Mouse (Mus musculus): ENCODE data around the gene Ddah1. TPM values are rescaled to one million over a fixed set of nuclear protein-coding genes. Genes with fewer than 3 reads are reported as not detected.

Gene Ddah1
- polyA plus RNA-seq, 1 experiment from 2014 or later = 45.1 TPM

DNA sequence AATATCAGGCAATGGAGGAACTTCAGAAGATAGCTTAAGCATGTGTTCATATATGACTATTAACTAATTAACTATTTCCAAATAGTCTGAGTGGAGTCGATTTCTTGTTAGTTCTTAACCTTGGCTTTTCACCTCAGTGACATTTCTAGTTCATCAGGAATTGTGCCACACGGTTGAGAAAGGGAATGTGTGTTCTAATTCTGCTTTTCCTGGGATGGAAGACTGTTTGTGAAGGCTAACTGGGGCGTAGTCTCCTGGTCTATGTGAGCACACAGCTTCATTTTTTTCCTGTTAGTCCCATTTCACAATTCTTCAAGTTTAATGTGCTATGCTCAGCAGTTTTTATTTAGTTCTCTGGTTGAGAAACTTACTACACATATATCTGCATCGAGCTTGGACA is 65.2 kb downstream of the Ddah1 start:
- Histone ChIP-seq H3K27ac (ENCODE audit: low read depth) (no peak overlapping the region), H3K4me1 (ENCODE audit: insufficient read depth) (peaks cover 2% of the 10 kb centered on the region), H3K36me3 (replicated peaks; ENCODE audit: insufficient read depth, low read length) (no peaks in the 10 kb centered on the region), H3K4me3 (ENCODE audit: low read depth, low read length) (no peak overlapping the region), H3K9ac (replicated peaks) (no peak overlapping the region), H3K27me3 (ENCODE audit: insufficient read depth, low read length) (no peaks in the 10 kb centered on the region), H3K9me3 (ENCODE audit: low read length) (no peaks in the 10 kb centered on the region), H3K4me2 (ENCODE audit: low read depth, low read length) (no peak overlapping the region)
- TF ChIP-seq EP300 (IDR thresholded peaks at IDR 0.05; ENCODE audit: low read depth) (no peak), CTCF (IDR thresholded peaks at IDR 0.05; ENCODE audit: low read depth) (no peak)
- ATAC-seq (no peak), DNase-seq (no peak)
- 49% methylated on average over 4 of the region's 4 CpGs for WGBS (ENCODE audit: insufficient replicate concordance)

DNA sequence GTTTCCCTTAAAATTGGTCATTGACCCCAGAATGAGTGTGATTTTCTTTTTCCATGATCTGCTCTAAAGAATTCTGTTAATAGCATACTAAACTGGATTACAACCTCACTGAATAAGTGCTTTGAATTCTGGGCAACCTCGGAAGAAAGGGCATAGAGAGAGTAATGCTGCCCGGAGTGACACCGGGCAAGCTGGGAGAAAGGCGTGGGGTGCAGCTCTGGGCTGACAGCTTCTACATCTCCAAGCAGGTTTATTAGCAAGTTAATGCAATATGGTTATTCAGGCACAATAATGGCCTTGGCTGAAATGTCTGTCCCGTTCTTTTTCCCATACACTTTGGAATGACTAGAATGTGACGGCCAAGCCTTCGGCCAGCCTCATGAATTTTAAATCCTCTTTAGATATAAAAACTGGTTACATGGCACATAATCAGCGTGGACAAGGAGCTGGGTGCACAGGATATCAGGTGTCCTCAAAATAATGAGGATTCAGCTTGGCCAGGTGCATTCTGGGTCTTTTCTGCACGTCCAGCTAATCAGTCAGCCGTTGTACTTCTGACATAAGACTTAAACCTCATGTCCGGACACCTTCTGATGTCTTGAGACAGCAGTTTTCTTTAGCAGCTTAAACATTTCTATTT is 67.1 kb downstream of the Ddah1 start:
- Histone ChIP-seq H3K36me3 (replicated peaks; ENCODE audit: insufficient read depth, low read length) (no peaks in the 10 kb centered on the region), H3K4me1 (ENCODE audit: insufficient read depth) (no peaks in the 10 kb centered on the region), H3K4me3 (ENCODE audit: low read depth, low read length) (no peak overlapping the region), H3K27ac (ENCODE audit: low read depth) (no peak overlapping the region), H3K9ac (replicated peaks) (no peak overlapping the region), H3K27me3 (ENCODE audit: insufficient read depth, low read length) (no peaks in the 10 kb centered on the region), H3K4me2 (ENCODE audit: low read depth, low read length) (no peak overlapping the region), H3K9me3 (ENCODE audit: low read length) (no peaks in the 10 kb centered on the region)
- DNase-seq = no peak
- TF ChIP-seq CTCF (IDR thresholded peaks at IDR 0.05; ENCODE audit: low read depth) (no peak), EP300 (IDR thresholded peaks at IDR 0.05; ENCODE audit: low read depth) (no peak)
- ATAC-seq = no peak
- 79% methylated on average over 11 of the region's 11 CpGs for WGBS (ENCODE audit: insufficient replicate concordance)

DNA sequence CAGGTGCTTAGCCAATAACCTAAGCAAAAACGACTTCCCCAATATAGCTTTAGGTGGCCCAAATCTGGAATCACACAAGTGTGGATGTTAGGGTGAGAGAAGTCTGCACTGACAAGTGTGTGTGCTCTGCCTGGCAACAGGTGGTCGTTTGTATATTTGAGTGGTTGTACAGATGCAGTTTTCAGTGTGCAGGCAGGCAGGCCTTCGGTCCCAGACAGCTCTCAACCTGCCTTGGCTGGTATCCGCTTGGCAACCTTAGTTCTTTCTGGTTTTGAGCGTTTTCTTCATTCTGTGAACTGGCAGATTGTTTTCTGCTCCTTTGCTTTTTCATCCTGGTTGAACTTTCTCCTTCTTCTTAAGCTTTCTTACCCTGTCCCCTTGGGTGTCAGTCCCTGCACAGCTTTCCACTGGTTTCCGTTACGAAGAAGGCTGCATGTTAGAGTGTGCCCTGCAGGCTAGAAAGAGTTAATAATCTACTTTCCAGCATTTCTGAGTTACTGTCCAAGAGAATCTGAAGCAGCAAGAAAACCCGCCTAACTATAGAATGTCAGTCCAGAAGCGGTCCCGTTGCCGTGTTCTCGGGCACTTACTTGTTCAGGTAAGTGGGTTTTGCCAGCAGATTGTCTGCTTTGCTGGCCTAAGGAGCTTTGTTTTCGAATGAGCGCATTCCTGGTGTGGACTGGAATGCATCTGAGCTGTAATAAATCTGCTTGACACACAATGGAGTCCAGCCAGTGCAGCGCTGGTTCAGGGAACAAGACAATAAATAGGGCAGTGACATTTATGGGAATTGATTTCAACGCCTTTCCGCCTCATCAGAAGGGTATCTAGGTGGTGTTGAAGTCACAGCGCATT is 68.9 kb downstream of the Ddah1 start:
- Histone ChIP-seq H3K4me3 (ENCODE audit: low read depth, low read length) (no peak overlapping the region), H3K27ac (ENCODE audit: low read depth) (no peak overlapping the region), H3K4me2 (ENCODE audit: low read depth, low read length) (no peak overlapping the region), H3K36me3 (replicated peaks; ENCODE audit: insufficient read depth, low read length) (no peaks in the 10 kb centered on the region), H3K9ac (replicated peaks) (no peak overlapping the region), H3K9me3 (ENCODE audit: low read length) (no peaks in the 10 kb centered on the region), H3K27me3 (ENCODE audit: insufficient read depth, low read length) (no peaks in the 10 kb centered on the region), H3K4me1 (ENCODE audit: insufficient read depth) (no peaks in the 10 kb centered on the region)
- WGBS (ENCODE audit: insufficient replicate concordance) = 60% methylated on average over 18 of the region's 18 CpGs
- TF ChIP-seq CTCF (IDR thresholded peaks at IDR 0.05; ENCODE audit: low read depth) (no peak), EP300 (IDR thresholded peaks at IDR 0.05; ENCODE audit: low read depth) (no peak)
- ATAC-seq (no peak), DNase-seq (no peak)

DNA sequence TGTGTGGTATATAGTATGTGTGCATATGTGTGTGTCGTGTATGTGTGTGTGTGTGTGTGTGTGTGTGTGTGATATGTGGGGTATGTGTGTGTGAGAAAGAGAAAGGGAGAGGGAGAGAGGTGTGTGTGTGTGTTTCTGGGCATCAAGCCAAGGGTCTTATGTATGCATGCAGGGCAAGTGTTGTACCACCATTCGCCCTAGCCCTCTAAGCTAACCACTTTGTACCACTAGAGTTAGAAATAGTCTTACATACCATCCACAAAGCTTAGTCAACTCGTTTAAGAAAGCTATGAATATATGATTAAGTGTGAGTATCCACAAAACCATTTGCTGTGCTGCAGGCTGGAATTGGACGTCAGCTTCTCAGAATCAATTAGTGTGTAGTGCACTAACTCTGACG is 70.4 kb downstream of the Ddah1 start:
- H3K4me1 ChIP-seq (ENCODE audit: insufficient read depth) = 0 out of 2 replicates have a peak, but pooled peaks cover 3% of the 10 kb centered on the region
- no peaks in the 10 kb centered on the region for H3K27me3 ChIP-seq (ENCODE audit: insufficient read depth, low read length)
- no peaks in the 10 kb centered on the region for H3K9me3 ChIP-seq (ENCODE audit: low read length)
- H3K36me3 ChIP-seq (replicated peaks; ENCODE audit: insufficient read depth, low read length) = no peaks in the 10 kb centered on the region
- no peak overlapping the region for H3K4me2 ChIP-seq (ENCODE audit: low read depth, low read length)
- DNase-seq (no peak), ATAC-seq (no peak)
- no peak overlapping the region for H3K27ac ChIP-seq (ENCODE audit: low read depth)
- no peak overlapping the region for H3K4me3 ChIP-seq (ENCODE audit: low read depth, low read length)
- H3K9ac ChIP-seq (replicated peaks) = no peak overlapping the region
- 71% methylated on average over 5 of the region's 5 CpGs for WGBS (ENCODE audit: insufficient replicate concordance)
- TF ChIP-seq CTCF (IDR thresholded peaks at IDR 0.05; ENCODE audit: low read depth) = no peak
- TF ChIP-seq EP300 (IDR thresholded peaks at IDR 0.05; ENCODE audit: low read depth) = no peak

DNA sequence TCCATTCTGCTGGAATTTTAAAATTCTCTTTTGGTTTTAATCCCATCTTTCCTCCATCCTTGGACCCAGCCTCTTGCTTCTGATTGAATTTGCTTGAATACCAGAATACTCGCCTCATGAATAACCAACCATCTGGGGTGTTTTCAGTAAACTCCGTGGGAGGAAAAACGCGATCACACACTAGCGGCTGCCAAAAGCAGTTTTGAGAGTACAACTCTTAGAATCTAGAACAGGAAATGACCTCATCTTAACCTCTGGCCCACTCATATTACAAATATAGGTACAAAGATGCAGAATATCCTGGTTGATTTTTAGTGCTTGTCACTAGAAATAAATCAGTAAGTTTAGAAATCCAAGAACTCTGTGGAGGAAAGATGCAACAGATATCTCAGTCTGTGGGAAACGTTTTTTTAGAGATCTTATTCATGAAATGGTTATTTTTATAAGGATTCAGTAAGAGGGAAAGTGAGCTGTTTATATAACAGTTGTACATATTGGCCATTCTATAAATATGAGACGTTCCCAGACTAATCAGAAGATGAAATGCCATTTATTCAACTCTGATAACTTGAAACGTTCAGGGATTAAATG is 75.6 kb downstream of the Ddah1 start:
- Histone ChIP-seq H3K9ac (replicated peaks) (no peak overlapping the region), H3K36me3 (replicated peaks; ENCODE audit: insufficient read depth, low read length) (no peaks in the 10 kb centered on the region), H3K9me3 (ENCODE audit: low read length) (no peaks in the 10 kb centered on the region), H3K4me1 (ENCODE audit: insufficient read depth) (0 out of 2 replicates have a peak, but pooled peaks cover 3% of the 10 kb centered on the region), H3K27me3 (ENCODE audit: insufficient read depth, low read length) (no peaks in the 10 kb centered on the region), H3K4me3 (ENCODE audit: low read depth, low read length) (no peak overlapping the region), H3K27ac (ENCODE audit: low read depth) (no peak overlapping the region), H3K4me2 (ENCODE audit: low read depth, low read length) (no peak overlapping the region)
- no peak for ATAC-seq
- TF ChIP-seq EP300 (IDR thresholded peaks at IDR 0.05; ENCODE audit: low read depth) = no peak
- no peak for TF ChIP-seq CTCF (IDR thresholded peaks at IDR 0.05; ENCODE audit: low read depth)
- DNase-seq = no peak
- 36% methylated on average over 8 of the region's 8 CpGs for WGBS (ENCODE audit: insufficient replicate concordance)

DNA sequence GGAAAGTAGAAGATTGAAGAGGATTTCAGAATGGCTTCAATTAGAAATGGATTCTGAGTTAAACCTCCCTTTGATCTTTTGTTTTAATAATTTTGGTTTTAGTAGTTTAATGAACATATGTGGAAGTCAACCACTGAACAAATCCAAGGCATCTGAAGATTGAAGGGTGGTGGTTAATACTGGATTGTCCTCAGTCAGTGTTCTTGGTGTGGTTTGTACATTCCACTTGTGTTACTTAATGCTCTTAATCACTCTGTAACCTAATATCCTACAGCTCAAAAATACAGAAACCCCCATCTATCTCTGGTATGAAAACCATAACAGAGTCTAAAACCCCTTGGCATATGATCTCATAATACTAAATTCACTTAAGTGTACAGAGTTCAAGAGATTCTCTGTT is 79.8 kb downstream of the Ddah1 start:
- ATAC-seq (no peak), DNase-seq (no peak)
- TF ChIP-seq CTCF (IDR thresholded peaks at IDR 0.05; ENCODE audit: low read depth) (no peak), EP300 (IDR thresholded peaks at IDR 0.05; ENCODE audit: low read depth) (no peak)
- no peak overlapping the region for H3K9ac ChIP-seq (replicated peaks)
- H3K4me3 ChIP-seq (ENCODE audit: low read depth, low read length) = no peak overlapping the region
- H3K9me3 ChIP-seq (ENCODE audit: low read length) = no peaks in the 10 kb centered on the region
- H3K4me1 ChIP-seq (ENCODE audit: insufficient read depth) = peaks cover 2% of the 10 kb centered on the region; the same call in 1 of the 2 replicates
- H3K4me2 ChIP-seq (ENCODE audit: low read depth, low read length) = no peak overlapping the region
- H3K36me3 ChIP-seq (replicated peaks; ENCODE audit: insufficient read depth, low read length) = no peaks in the 10 kb centered on the region
- no peaks in the 10 kb centered on the region for H3K27me3 ChIP-seq (ENCODE audit: insufficient read depth, low read length)
- no peak overlapping the region for H3K27ac ChIP-seq (ENCODE audit: low read depth)
